Mouse (Mus musculus) A20 (cell line): ENCODE data around the gene Ptger4.

ENCODE experiments used
- DNase-seq: peaks from one replicate; pipeline ENCODE4 v3.0.0-alpha.2; 2011; ENCODE audit warnings: low read depth, low spot score

Ptger4 gene

GRCm38 (mm10) chr15:5243959-5244905 lies at the start of gene Ptger4:
Gene Ptger4, minus strand, starts transcription at chr15:5244187.
- DNase-seq: peak; percentile 94

GRCm38 (mm10) chr15:5288412-5288811 lies 44.4 kb upstream of the Ptger4 start:
- DNase-seq: no peak

GRCm38 (mm10) chr15:5287072-5287471 lies 43.1 kb upstream of the Ptger4 start:
- peak; percentile 6 for DNase-seq

GRCm38 (mm10) chr15:5281316-5281715 lies 37.3 kb upstream of the Ptger4 start:
- DNase-seq: no peak

GRCm38 (mm10) chr15:5279831-5280230 lies 35.8 kb upstream of the Ptger4 start:
- DNase-seq: no peak

GRCm38 (mm10) chr15:5278525-5278924 lies 34.5 kb upstream of the Ptger4 start:
- DNase-seq: no peak

- DNase-seq: no peak
These were observed 30.0 kb upstream of the Ptger4 start for GRCm38 (mm10) chr15:5273981-5274380.

- DNase-seq: no peak
These were observed 22.1 kb upstream of the Ptger4 start for GRCm38 (mm10) chr15:5266095-5266494.

GRCm38 (mm10) chr15:5262874-5263504 lies 19.0 kb upstream of the Ptger4 start:
- peak; percentile 83 for DNase-seq

GRCm38 (mm10) chr15:5262095-5262667 lies 18.2 kb upstream of the Ptger4 start:
- peak; percentile 18 for DNase-seq

- peak; percentile 9 for DNase-seq
These were observed 17.0 kb upstream of the Ptger4 start for GRCm38 (mm10) chr15:5261004-5261403.

GRCm38 (mm10) chr15:5260183-5260582 lies 16.2 kb upstream of the Ptger4 start:
- DNase-seq: no peak

- no peak for DNase-seq
These were observed 6.2 kb upstream of the Ptger4 start for GRCm38 (mm10) chr15:5250182-5250581.

- peak; percentile 12 for DNase-seq
These were observed 690 bp downstream of the Ptger4 start for GRCm38 (mm10) chr15:5243036-5243958.

- peak; percentile 41 for DNase-seq
These were observed 1.5 kb downstream of the Ptger4 start for GRCm38 (mm10) chr15:5242241-5243035.

GRCm38 (mm10) chr15:5241304-5242201 lies 2.4 kb downstream of the Ptger4 start:
- DNase-seq: no peak

GRCm38 (mm10) chr15:5240360-5240759 lies 3.6 kb downstream of the Ptger4 start:
- DNase-seq: no peak

GRCm38 (mm10) chr15:5239901-5240300 lies 4.1 kb downstream of the Ptger4 start:
- no peak for DNase-seq

- DNase-seq: no peak
These were observed 4.6 kb downstream of the Ptger4 start for GRCm38 (mm10) chr15:5239361-5239760.
